Mouse (Mus musculus): ENCODE results near the gene Clrn3. TPM values are rescaled to one million over a fixed set of nuclear protein-coding genes. Genes with fewer than 3 reads are reported as not detected.

Gene Clrn3
- polyA plus RNA-seq, 1 experiment from 2014 or later = 24.6 TPM

- no peak for TF ChIP-seq CTCF (IDR thresholded peaks at IDR 0.05; ENCODE audit: low read depth)
- no peaks in the 10 kb centered on the region for H3K4me1 ChIP-seq (replicated peaks; ENCODE audit: insufficient read depth, low read length)
- DNase-seq (ENCODE audit: low spot score) (no peak), ATAC-seq (replicated peaks; ENCODE audit: low FRiP score, low read depth) (no peak)
- no peaks in the 10 kb centered on the region for H3K27me3 ChIP-seq (ENCODE audit: insufficient read depth, low read length)
- no peak overlapping the region for H3K4me3 ChIP-seq (replicated peaks; ENCODE audit: low read depth, low read length)
- H3K9me3 ChIP-seq (replicated peaks; ENCODE audit: low read length) = no peaks in the 10 kb centered on the region
- WGBS = 57% methylated on average over 6 of the region's 6 CpGs
- H3K36me3 ChIP-seq (ENCODE audit: insufficient read depth, low read length) = no peaks in the 10 kb centered on the region
- H3K9ac ChIP-seq (ENCODE audit: low read depth, low read length) = no peak overlapping the region
- H3K27ac ChIP-seq = no peak overlapping the region
- H3K4me2 ChIP-seq (ENCODE audit: low read length) = no peak overlapping the region
These were observed 20.0 kb upstream of the Clrn3 start for GRCm38 (mm10) chr7:135548434-135548833.

GRCm38 (mm10) chr7:135546530-135546929 is 18.1 kb upstream of the Clrn3 start:
- H3K9me3 ChIP-seq (replicated peaks; ENCODE audit: low read length) = no peaks in the 10 kb centered on the region
- H3K27ac ChIP-seq = no peak overlapping the region
- H3K9ac ChIP-seq (ENCODE audit: low read depth, low read length) = no peak overlapping the region
- no peak overlapping the region for H3K4me3 ChIP-seq (replicated peaks; ENCODE audit: low read depth, low read length)
- ATAC-seq (replicated peaks; ENCODE audit: low FRiP score, low read depth) = no peak
- H3K36me3 ChIP-seq (ENCODE audit: insufficient read depth, low read length) = no peaks in the 10 kb centered on the region
- no peaks in the 10 kb centered on the region for H3K4me1 ChIP-seq (replicated peaks; ENCODE audit: insufficient read depth, low read length)
- no peak for TF ChIP-seq CTCF (IDR thresholded peaks at IDR 0.05; ENCODE audit: low read depth)
- no peak for DNase-seq (ENCODE audit: low spot score)
- no peaks in the 10 kb centered on the region for H3K27me3 ChIP-seq (ENCODE audit: insufficient read depth, low read length)
- no peak overlapping the region for H3K4me2 ChIP-seq (ENCODE audit: low read length)
- WGBS = 64% methylated on average over 5 of the region's 5 CpGs

- H3K4me3 ChIP-seq (replicated peaks; ENCODE audit: low read depth, low read length) = no peak overlapping the region
- ATAC-seq (replicated peaks; ENCODE audit: low FRiP score, low read depth) = no peak
These were observed 17.5 kb upstream of the Clrn3 start for GRCm38 (mm10) chr7:135545957-135546356.

DNA sequence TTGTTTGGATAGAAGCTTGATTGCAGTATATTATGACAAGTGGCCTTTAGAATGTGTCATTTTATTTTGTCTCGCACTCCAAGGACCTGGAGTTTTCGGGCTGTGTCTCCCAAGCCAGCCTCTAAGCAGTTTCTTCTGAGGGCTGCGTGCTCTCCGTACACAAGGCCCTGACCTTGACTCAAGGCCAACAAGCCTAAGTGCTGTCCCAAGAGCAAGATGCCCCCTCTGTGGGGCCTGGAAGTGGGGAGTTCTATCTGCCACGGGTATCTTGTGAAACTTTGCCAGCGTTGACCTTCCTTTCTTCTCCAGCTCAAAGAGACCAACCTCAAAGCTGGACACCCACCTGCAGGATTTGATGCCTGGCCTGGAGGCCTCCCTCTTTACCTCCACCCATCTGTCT is 15.9 kb upstream of the Clrn3 start:
- Histone ChIP-seq H3K36me3 (ENCODE audit: insufficient read depth, low read length) (no peaks in the 10 kb centered on the region), H3K4me3 (replicated peaks; ENCODE audit: low read depth, low read length) (no peak overlapping the region), H3K4me1 (replicated peaks; ENCODE audit: insufficient read depth, low read length) (no peaks in the 10 kb centered on the region), H3K4me2 (ENCODE audit: low read length) (no peak overlapping the region), H3K9ac (ENCODE audit: low read depth, low read length) (no peak overlapping the region), H3K27me3 (ENCODE audit: insufficient read depth, low read length) (no peaks in the 10 kb centered on the region), H3K9me3 (replicated peaks; ENCODE audit: low read length) (no peaks in the 10 kb centered on the region), H3K27ac (no peak overlapping the region)
- no peak for ATAC-seq (replicated peaks; ENCODE audit: low FRiP score, low read depth)
- 90% methylated on average over 6 of the region's 6 CpGs for WGBS
- no peak for DNase-seq (ENCODE audit: low spot score)
- no peak for TF ChIP-seq CTCF (IDR thresholded peaks at IDR 0.05; ENCODE audit: low read depth)

More at GRCm38 (mm10) chr7:135545957-135546356, 17.5 kb upstream of the Clrn3 start:
- Histone ChIP-seq H3K27me3 (ENCODE audit: insufficient read depth, low read length) (no peaks in the 10 kb centered on the region), H3K9ac (ENCODE audit: low read depth, low read length) (no peak overlapping the region), H3K4me1 (replicated peaks; ENCODE audit: insufficient read depth, low read length) (no peaks in the 10 kb centered on the region), H3K36me3 (ENCODE audit: insufficient read depth, low read length) (no peaks in the 10 kb centered on the region), H3K9me3 (replicated peaks; ENCODE audit: low read length) (no peaks in the 10 kb centered on the region), H3K27ac (no peak overlapping the region), H3K4me2 (ENCODE audit: low read length) (no peak overlapping the region)
- 33% methylated on average over 7 of the region's 7 CpGs for WGBS
- peak; percentile 29 for DNase-seq (ENCODE audit: low spot score)
- no peak for TF ChIP-seq CTCF (IDR thresholded peaks at IDR 0.05; ENCODE audit: low read depth)

GRCm38 (mm10) chr7:135543033-135543432 is 14.6 kb upstream of the Clrn3 start:
- Histone ChIP-seq H3K36me3 (ENCODE audit: insufficient read depth, low read length) (no peaks in the 10 kb centered on the region), H3K27ac (no peak overlapping the region), H3K9ac (ENCODE audit: low read depth, low read length) (no peak overlapping the region), H3K4me1 (replicated peaks; ENCODE audit: insufficient read depth, low read length) (no peaks in the 10 kb centered on the region), H3K9me3 (replicated peaks; ENCODE audit: low read length) (no peaks in the 10 kb centered on the region), H3K27me3 (ENCODE audit: insufficient read depth, low read length) (no peaks in the 10 kb centered on the region), H3K4me3 (replicated peaks; ENCODE audit: low read depth, low read length) (no peak overlapping the region), H3K4me2 (ENCODE audit: low read length) (no peak overlapping the region)
- ATAC-seq (replicated peaks; ENCODE audit: low FRiP score, low read depth) (no peak), DNase-seq (ENCODE audit: low spot score) (no peak)
- no peak for TF ChIP-seq CTCF (IDR thresholded peaks at IDR 0.05; ENCODE audit: low read depth)
- WGBS = 59% methylated on average over 3 of the region's 3 CpGs

DNA sequence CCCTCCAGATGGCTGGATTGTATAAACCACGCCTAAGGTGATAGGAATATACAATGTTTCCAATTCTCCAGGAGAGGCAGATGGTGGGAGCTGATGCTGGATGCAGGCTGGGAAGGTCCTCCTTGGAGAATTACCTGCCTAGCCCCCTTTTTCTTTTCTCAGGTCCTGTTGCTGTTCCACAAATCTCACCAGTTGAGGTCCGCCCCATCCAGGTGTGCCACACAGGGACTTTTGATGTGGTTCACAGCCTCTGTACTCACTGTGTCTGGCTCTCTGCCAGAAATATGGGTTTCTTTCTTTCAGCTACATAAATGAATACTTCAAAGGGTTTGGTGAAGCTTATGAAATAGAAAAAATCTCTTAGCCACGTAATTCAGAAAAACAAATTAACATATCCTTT is 13.8 kb upstream of the Clrn3 start:
- Histone ChIP-seq H3K9me3 (replicated peaks; ENCODE audit: low read length) (no peaks in the 10 kb centered on the region), H3K4me3 (replicated peaks; ENCODE audit: low read depth, low read length) (no peak overlapping the region), H3K36me3 (ENCODE audit: insufficient read depth, low read length) (no peaks in the 10 kb centered on the region), H3K27ac (no peak overlapping the region), H3K27me3 (ENCODE audit: insufficient read depth, low read length) (no peaks in the 10 kb centered on the region), H3K4me2 (ENCODE audit: low read length) (no peak overlapping the region), H3K9ac (ENCODE audit: low read depth, low read length) (no peak overlapping the region), H3K4me1 (replicated peaks; ENCODE audit: insufficient read depth, low read length) (no peaks in the 10 kb centered on the region)
- no peak for DNase-seq (ENCODE audit: low spot score)
- ATAC-seq (replicated peaks; ENCODE audit: low FRiP score, low read depth) = no peak
- WGBS = 64% methylated on average over 3 of the region's 3 CpGs
- no peak for TF ChIP-seq CTCF (IDR thresholded peaks at IDR 0.05; ENCODE audit: low read depth)

DNA sequence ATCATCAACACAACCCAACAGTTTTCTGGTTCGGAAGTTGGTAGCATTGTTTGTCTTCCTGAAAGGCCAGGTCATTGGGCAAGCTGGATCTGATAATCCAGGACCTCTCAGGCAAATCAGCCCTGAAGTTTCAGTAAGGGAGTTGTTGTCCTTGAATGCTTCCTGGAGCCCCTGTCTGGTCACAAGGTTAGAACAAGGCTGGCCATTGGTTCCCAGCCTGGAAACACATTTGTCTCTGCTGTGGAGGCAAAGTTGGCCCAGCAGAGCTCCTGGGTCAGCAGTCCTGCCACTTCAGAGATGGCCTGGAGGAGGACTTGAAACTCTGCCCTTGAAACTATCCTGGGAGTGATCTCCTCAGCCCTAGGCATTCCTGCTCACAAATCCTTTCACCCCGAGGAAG is 11.0 kb upstream of the Clrn3 start:
- peak overlapping the region; percentile 5; the same call in 1 of the 2 replicates for H3K4me2 ChIP-seq (ENCODE audit: low read length)
- no peak overlapping the region for H3K27ac ChIP-seq
- no peak overlapping the region for H3K9ac ChIP-seq (ENCODE audit: low read depth, low read length)
- 65% methylated on average over 2 of the region's 2 CpGs for WGBS
- no peaks in the 10 kb centered on the region for H3K27me3 ChIP-seq (ENCODE audit: insufficient read depth, low read length)
- H3K4me3 ChIP-seq (replicated peaks; ENCODE audit: low read depth, low read length) = no peak overlapping the region
- no peaks in the 10 kb centered on the region for H3K9me3 ChIP-seq (replicated peaks; ENCODE audit: low read length)
- DNase-seq (ENCODE audit: low spot score) (no peak), ATAC-seq (replicated peaks; ENCODE audit: low FRiP score, low read depth) (no peak)
- no peaks in the 10 kb centered on the region for H3K4me1 ChIP-seq (replicated peaks; ENCODE audit: insufficient read depth, low read length)
- TF ChIP-seq CTCF (IDR thresholded peaks at IDR 0.05; ENCODE audit: low read depth) = no peak
- no peaks in the 10 kb centered on the region for H3K36me3 ChIP-seq (ENCODE audit: insufficient read depth, low read length)
